Mouse (Mus musculus) midbrain, embryonic 13.5 days (tissue): Measurements from ENCODE around the gene Apoa4. TPM values are rescaled to one million over a fixed set of nuclear protein-coding genes. Genes with fewer than 3 reads are reported as not detected.

ENCODE experiments used
- ATAC-seq: fragments of 200-750 bp; cut with Nextera tagmentation; 2 replicates; pipeline ENCODE4 v1.8.0; 2017; ENCODE audit warnings: mild to moderate bottlenecking, moderate TSS enrichment, moderate library complexity
- H3K27ac ChIP-seq: fragments of 300-500 bp; sonication (generic); 2 replicates; pipeline ENCODE4 v1.5.1; 2015; ENCODE audit warnings: inconsistent platforms, mild to moderate bottlenecking, moderate library complexity
- H3K27me3 ChIP-seq: fragments of 300-500 bp; sonication (generic); 2 replicates; pipeline ENCODE4 v1.6.1; 2015; ENCODE audit warnings: mild to moderate bottlenecking, inconsistent platforms
- H3K36me3 ChIP-seq: fragments of 300-500 bp; sonication (generic); 2 replicates; pipeline ENCODE4 v1.6.1; 2015; ENCODE audit warnings: mild to moderate bottlenecking, inconsistent platforms
- H3K4me1 ChIP-seq: fragments of 300-500 bp; sonication (generic); replicated peaks from 2 replicates; pipeline ENCODE4 v1.6.1; 2015; ENCODE audit warnings: inconsistent platforms
- H3K4me2 ChIP-seq: fragments of 300-500 bp; sonication (generic); replicated peaks from 2 replicates; pipeline ENCODE4 v1.6.1; 2015; ENCODE audit warnings: moderate library complexity, mild to moderate bottlenecking, inconsistent platforms
- H3K4me3 ChIP-seq: fragments of 300-500 bp; sonication (generic); replicated peaks from 2 replicates; pipeline ENCODE4 v1.5.1; 2015; ENCODE audit warnings: mild to moderate bottlenecking, inconsistent platforms
- H3K9ac ChIP-seq: fragments of 300-500 bp; sonication (generic); replicated peaks from 2 replicates; pipeline ENCODE4 v1.6.1; 2015; ENCODE audit warnings: mild to moderate bottlenecking, inconsistent platforms
- H3K9me3 ChIP-seq: fragments of 300-500 bp; sonication (generic); 2 replicates; pipeline ENCODE4 v1.6.1; 2016; ENCODE audit warnings: mild to moderate bottlenecking, inconsistent platforms
- WGBS: fragments of 180-500 bp; shearing (Covaris S2); methylation state at CpG from one replicate; pipeline ENCODE4 v1.1.7; 2015; 5-methylcytosine and 5-hydroxymethylcytosine counted together
- polyA plus RNA-seq: library from polyadenylated mRNA; unstranded; fragments of >200 nt; fragmentation: Nextera tagmentation; extraction: Ambion mirVana; gene quantifications from 2 replicates; pipeline ENCODE4 v1.2.1, GENCODE M21; 2015

Gene Apoa4
- 0.08 and 0.57 TPM in 2 replicates for polyA plus RNA-seq

DNA sequence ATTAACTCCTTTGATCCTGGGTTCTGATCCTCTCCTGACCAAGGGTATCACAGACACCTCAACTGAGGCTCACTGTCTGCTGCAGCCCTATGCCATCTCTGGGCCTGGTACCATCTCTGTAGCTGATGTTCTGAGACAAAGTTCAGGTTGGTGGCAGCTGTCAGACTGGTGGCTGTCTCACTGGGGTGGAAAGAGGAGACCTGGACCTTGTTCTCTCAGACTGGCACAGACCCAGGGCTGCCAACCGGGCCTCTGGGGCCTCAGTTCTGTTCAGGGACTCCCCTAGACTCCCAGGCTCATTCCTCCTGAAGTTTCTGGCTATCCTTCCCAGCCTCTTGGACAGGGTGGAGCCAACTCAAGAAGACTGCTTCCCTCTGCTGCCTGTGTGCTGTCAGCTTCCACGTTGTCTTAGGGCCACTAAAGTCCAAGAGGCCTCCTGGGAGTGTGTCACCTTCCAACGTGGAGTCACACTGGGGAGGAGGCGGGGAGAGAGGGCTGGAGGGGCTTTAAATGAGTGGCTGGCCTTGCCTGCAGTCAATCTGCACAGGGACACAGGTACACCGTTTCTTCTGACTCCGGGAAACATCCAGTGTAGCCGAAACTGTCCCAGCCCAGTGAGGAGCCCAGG is at the start of gene Apoa4:
TSS of gene Apoa4 (plus strand) at position 171 of the 628 bp plus-strand sequence.
- ATAC-seq: no peak
- WGBS: 68% methylated on average over 7 of the region's 7 CpGs
- H3K4me1 ChIP-seq: no peaks in the 10 kb centered on the region
- H3K4me3 ChIP-seq: no peak within 1 kb of the TSS
- no peaks in the 10 kb centered on the region for H3K36me3 ChIP-seq
- H3K27me3 ChIP-seq: no peaks in the 10 kb centered on the region
- H3K27ac ChIP-seq: no peak within 1 kb of the TSS
- H3K9ac ChIP-seq: no peak within 1 kb of the TSS
- no peak within 1 kb of the TSS for H3K4me2 ChIP-seq
- no peaks in the 10 kb centered on the region for H3K9me3 ChIP-seq

DNA sequence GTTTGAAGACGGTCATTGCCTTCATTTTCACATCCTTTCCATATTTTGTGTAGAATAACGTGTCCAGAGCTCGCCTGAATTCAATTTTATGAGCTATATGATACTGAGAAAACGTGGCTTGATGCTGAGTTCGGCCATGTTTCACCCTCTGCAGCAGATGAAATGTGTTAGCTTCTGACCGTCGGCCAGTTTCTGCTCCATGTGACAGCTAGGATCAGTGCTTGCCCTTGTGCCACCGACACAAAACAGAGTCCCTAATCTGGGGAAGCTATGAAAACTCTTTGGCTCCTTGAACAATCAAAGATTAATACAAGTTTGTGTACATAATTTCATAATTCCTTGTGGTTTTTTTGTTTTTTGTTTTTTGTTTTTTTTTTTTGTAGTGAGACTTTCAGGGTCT is 49.3 kb upstream of the Apoa4 start:
- ATAC-seq: no peak
- H3K4me3 ChIP-seq: no peak overlapping the region

DNA sequence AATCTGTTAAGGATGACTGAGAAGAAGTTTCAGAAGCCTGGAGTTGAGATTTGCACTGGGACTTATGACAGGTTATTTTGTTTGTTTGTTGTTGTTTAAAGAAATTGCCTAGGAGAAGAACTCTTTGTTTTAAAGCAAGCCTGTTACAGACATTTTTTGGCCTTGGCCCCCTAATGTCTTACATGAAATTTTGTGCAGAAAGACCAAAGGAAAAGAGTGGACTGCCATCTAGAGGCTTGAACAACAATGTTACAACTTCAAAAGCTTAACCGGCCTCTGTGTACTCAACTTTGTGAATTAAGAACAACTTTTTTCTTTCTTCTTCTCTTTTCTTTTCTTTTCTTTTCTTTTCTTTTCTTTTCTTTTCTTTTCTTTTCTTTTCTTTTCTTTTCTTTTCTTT is 48.9 kb upstream of the Apoa4 start:
- WGBS: 33% methylated on average over 1 of the region's 1 CpGs
- ATAC-seq: no peak

More for the DNA sequence above, 49.3 kb upstream of the Apoa4 start:
- no peak overlapping the region for H3K27ac ChIP-seq
- H3K27me3 ChIP-seq: no peaks in the 10 kb centered on the region
- WGBS: 74% methylated on average over 8 of the region's 8 CpGs
- no peak overlapping the region for H3K4me2 ChIP-seq
- H3K36me3 ChIP-seq: peaks cover 21% of the 10 kb centered on the region
- H3K4me1 ChIP-seq: peaks cover 6% of the 10 kb centered on the region
- H3K9ac ChIP-seq: 0 out of 2 replicates have a peak overlapping the region, but pooled peaks have one; percentile 4
- no peaks in the 10 kb centered on the region for H3K9me3 ChIP-seq

DNA sequence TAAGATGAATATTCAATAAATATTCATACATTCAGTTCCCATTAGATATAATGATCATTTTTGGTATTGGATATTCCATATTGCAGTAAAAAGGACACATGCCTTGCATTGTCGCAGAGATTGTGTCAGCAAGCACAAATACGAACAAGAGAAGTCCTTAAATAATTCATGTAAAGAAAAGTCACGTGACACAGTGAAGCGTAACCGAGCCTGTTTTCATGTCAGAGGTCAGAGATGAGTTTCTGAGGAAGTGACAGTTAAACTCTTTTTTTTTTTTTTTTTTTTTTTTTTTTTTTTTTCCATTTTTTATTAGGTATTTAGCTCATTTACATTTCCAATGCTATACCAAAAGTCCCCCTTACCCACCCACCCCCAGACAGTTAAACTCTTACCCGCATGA is 47.9 kb upstream of the Apoa4 start:
- Histone ChIP-seq H3K9me3 (no peaks in the 10 kb centered on the region), H3K36me3 (peaks cover 34% of the 10 kb centered on the region), H3K27me3 (no peaks in the 10 kb centered on the region), H3K27ac (no peak overlapping the region), H3K4me1 (peaks cover 6% of the 10 kb centered on the region), H3K9ac (no peak overlapping the region), H3K4me3 (no peak overlapping the region), H3K4me2 (no peak overlapping the region)
- ATAC-seq: no peak
- 81% methylated on average over 6 of the region's 6 CpGs for whole genome bisulfite sequencing

More for the DNA sequence above, 48.9 kb upstream of the Apoa4 start:
- Histone ChIP-seq H3K9ac (no peak overlapping the region), H3K9me3 (no peaks in the 10 kb centered on the region), H3K27ac (no peak overlapping the region), H3K4me2 (no peak overlapping the region), H3K4me1 (peaks cover 6% of the 10 kb centered on the region), H3K36me3 (peaks cover 25% of the 10 kb centered on the region), H3K27me3 (no peaks in the 10 kb centered on the region), H3K4me3 (no peak overlapping the region)

- WGBS: 89% methylated on average over 9 of the region's 9 CpGs
- Histone ChIP-seq H3K27me3 (no peaks in the 10 kb centered on the region), H3K36me3 (peaks cover 55% of the 10 kb centered on the region), H3K9ac (no peak overlapping the region), H3K27ac (no peak overlapping the region), H3K9me3 (no peaks in the 10 kb centered on the region), H3K4me1 (no peaks in the 10 kb centered on the region), H3K4me3 (no peak overlapping the region), H3K4me2 (no peak overlapping the region)
- ATAC-seq: no peak
Measured at GRCm38 (mm10) chr9:46194809-46195208, 45.7 kb upstream of the Apoa4 start.

GRCm38 (mm10) chr9:46196699-46197169 is 43.8 kb upstream of the Apoa4 start:
- Histone ChIP-seq H3K9ac (no peak overlapping the region), H3K4me3 (no peak overlapping the region), H3K27me3 (no peaks in the 10 kb centered on the region), H3K9me3 (no peaks in the 10 kb centered on the region), H3K27ac (no peak overlapping the region), H3K4me1 (no peaks in the 10 kb centered on the region), H3K36me3 (peaks cover 69% of the 10 kb centered on the region), H3K4me2 (no peak overlapping the region)
- 89% methylated on average over 12 of the region's 12 CpGs for WGBS
- no peak for ATAC-seq

- peaks cover 80% of the 10 kb centered on the region for H3K36me3 ChIP-seq
- no peak for ATAC-seq
- H3K4me3 ChIP-seq: no peak overlapping the region
- no peaks in the 10 kb centered on the region for H3K4me1 ChIP-seq
- no peaks in the 10 kb centered on the region for H3K27me3 ChIP-seq
- H3K9ac ChIP-seq: no peak overlapping the region
- H3K4me2 ChIP-seq: no peak overlapping the region
- no peaks in the 10 kb centered on the region for H3K9me3 ChIP-seq
- no peak overlapping the region for H3K27ac ChIP-seq
- 90% methylated on average over 9 of the region's 9 CpGs for WGBS
Measured at GRCm38 (mm10) chr9:46198461-46198860, 42.0 kb upstream of the Apoa4 start.

DNA sequence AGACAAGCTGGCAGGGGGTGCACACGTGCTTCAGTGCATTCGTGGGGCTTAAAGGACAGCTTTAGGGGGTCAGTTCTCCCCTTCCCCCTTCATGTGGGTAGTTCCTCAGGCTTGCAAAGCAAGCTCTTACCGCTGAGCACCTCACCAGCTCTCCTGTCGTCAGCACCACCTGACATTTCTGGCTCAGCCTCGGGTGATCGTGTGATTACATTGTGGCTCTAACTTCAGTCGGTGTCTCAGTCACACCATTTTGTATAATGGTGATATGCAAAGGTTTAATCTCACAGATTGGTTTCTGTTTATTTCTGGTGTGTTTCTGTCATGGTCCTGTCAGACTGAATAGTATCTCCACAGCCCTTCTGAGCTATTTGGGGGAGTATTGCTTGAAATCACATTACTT is 41.6 kb upstream of the Apoa4 start:
- Histone ChIP-seq H3K4me3 (no peak overlapping the region), H3K27me3 (no peaks in the 10 kb centered on the region), H3K27ac (no peak overlapping the region), H3K4me2 (no peak overlapping the region), H3K9me3 (no peaks in the 10 kb centered on the region), H3K4me1 (no peaks in the 10 kb centered on the region), H3K36me3 (peaks cover 80% of the 10 kb centered on the region), H3K9ac (no peak overlapping the region)
- 86% methylated on average over 7 of the region's 7 CpGs for WGBS
- no peak for ATAC-seq

DNA sequence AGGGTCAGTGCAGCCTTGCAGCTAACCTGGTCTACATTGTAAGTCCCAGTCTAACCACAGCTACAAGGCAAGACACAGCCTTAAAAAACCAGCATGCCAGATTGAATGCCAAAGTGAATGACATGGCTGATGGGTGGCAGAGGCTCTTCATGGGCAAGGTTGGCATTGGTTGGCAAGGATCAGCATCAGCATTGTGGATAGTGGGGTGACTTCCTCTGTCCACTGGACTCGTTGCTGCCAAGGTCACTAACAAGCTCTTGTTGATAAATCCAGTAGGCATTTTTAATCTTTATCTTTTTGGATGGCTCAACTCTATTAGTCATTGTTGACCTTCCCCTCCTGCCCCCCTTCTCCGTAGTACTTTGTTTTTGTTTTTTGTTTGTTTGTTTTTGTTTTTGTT is 40.9 kb upstream of the Apoa4 start:
- peaks cover 81% of the 10 kb centered on the region for H3K36me3 ChIP-seq
- no peak overlapping the region for H3K9ac ChIP-seq
- no peak for ATAC-seq
- no peak overlapping the region for H3K4me2 ChIP-seq
- no peaks in the 10 kb centered on the region for H3K4me1 ChIP-seq
- H3K9me3 ChIP-seq: no peaks in the 10 kb centered on the region
- no peaks in the 10 kb centered on the region for H3K27me3 ChIP-seq
- no peak overlapping the region for H3K4me3 ChIP-seq
- WGBS: 93% methylated on average over 2 of the region's 2 CpGs
- no peak overlapping the region for H3K27ac ChIP-seq

DNA sequence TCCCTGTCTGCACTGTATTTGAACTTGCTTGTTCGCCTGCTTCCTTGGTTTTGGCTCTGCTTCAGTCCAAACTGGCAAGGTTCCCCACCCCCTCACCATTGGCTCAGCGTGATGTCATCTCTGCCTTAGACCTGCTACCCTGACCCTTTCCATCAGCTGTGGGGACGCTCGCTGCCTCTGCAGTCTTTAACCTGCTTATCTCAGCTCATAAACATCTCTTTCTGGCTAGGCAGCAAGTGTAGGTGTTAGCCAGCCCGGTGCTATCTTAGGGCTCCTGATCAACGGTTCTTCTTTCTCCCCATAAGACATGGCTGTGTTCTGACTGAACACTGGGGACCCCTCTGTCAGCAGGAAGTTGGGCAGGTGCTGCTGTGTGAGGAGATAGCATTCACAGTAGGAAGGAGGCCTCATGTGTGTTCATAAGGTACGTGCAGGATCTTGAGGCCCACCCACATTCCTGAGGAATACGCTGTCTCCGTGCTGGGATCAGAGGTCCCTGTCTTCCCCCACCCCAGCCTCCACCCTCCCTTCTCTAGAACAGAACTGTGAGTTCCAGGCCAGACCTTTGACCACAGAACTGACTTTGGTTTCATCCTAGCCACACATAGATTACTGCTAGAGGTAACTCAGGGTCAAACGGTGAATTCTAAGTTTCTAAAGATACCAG is 33.5 kb upstream of the Apoa4 start:
- H3K27ac ChIP-seq: no peak overlapping the region
- H3K4me3 ChIP-seq: no peak overlapping the region
- peaks cover 83% of the 10 kb centered on the region for H3K36me3 ChIP-seq
- WGBS: 91% methylated on average over 10 of the region's 10 CpGs
- H3K9me3 ChIP-seq: no peaks in the 10 kb centered on the region
- no peaks in the 10 kb centered on the region for H3K27me3 ChIP-seq
- no peak overlapping the region for H3K9ac ChIP-seq
- ATAC-seq: no peak
- H3K4me2 ChIP-seq: no peak overlapping the region
- H3K4me1 ChIP-seq: no peaks in the 10 kb centered on the region

DNA sequence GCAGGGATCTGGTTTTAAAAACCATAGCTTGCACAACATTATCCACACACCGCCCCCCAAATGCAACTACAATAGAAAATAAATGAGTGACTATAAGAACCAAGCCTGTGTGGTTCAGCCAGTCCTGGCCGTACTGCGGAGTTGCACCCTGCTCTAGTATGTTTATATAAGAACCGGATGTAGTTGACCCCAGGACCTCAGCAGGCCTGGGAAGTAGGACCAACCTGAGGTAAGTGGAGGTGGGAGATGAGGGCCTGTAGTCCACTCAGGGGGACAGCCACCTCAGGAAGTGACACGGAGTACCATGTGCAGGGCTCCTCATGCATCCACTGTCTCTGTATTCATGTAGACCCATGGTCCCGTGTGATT is 33.0 kb upstream of the Apoa4 start:
- Histone ChIP-seq H3K4me1 (no peaks in the 10 kb centered on the region), H3K4me3 (no peak overlapping the region), H3K9me3 (no peaks in the 10 kb centered on the region), H3K36me3 (peaks cover 83% of the 10 kb centered on the region), H3K27me3 (no peaks in the 10 kb centered on the region), H3K4me2 (no peak overlapping the region), H3K9ac (no peak overlapping the region), H3K27ac (no peak overlapping the region)
- 94% methylated on average over 6 of the region's 6 CpGs for WGBS
- ATAC-seq: no peak

DNA sequence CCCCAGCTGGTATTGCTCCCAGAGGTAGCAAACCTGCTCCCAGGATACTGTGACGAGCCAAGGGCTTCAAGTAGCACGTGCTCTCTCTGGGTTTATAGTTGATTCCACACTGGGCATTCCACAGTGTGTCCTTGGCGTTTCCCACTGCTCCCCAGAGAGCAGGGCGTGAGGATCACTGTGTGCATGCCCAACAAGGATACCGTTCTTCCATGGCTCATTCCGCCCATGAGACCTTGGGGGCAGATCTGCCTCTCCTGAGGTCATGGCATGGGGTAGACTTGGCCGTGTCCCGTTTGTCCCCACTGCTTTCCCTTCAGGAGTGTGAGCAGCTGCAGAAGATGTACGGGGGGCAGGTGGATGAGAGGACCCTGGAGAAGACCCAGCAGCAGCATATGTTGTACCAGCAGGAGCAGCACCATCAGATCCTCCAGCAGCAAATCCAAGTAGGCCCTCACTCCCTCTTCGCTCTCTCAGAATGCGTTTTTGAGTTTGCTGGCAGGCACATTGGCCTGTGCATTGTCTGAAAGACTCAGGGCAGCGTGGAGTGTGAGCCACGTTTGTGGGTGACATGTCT is 32.0 kb upstream of the Apoa4 start:
- H3K36me3 ChIP-seq: peaks cover 84% of the 10 kb centered on the region
- 90% methylated on average over 13 of the region's 13 CpGs for WGBS
- no peak overlapping the region for H3K9ac ChIP-seq
- no peak overlapping the region for H3K4me2 ChIP-seq
- H3K27me3 ChIP-seq: no peaks in the 10 kb centered on the region
- no peak overlapping the region for H3K4me3 ChIP-seq
- H3K4me1 ChIP-seq: no peaks in the 10 kb centered on the region
- no peak for ATAC-seq
- H3K9me3 ChIP-seq: no peaks in the 10 kb centered on the region
- no peak overlapping the region for H3K27ac ChIP-seq
